Mouse (Mus musculus) heart, embryonic 14.5 days (tissue): ENCODE data around the gene Neil3. TPM values are rescaled to one million over a fixed set of nuclear protein-coding genes. Genes with fewer than 3 reads are reported as not detected.
A peak's percentile ranks its signal among the peaks of the same experiment; 100 is the strongest.

Source experiments
- ATAC-seq: fragments of 200-750 bp; cut with Nextera tagmentation; 2 replicates; pipeline ENCODE4 v1.8.0; 2017; ENCODE audit warnings: low read depth, moderate TSS enrichment; ENCODE audit not compliant: insufficient number of reproducible peaks, insufficient read depth, low FRiP score
- H3K27ac ChIP-seq, 2 experiments: fragments of 200-500 bp in 1 of 2; fragments of 300-500 bp in 1 of 2; sonication (generic) in 1 of 2; replicated peaks in 1 of 2; 2 replicates each; pipeline ENCODE4 v1.5.1; 2012 to 2014; ENCODE audit warnings: low read depth in 2 of 2, low read length in 2 of 2, control low read depth in 1 of 2, mild to moderate bottlenecking in 1 of 2, mixed read lengths in 1 of 2; ENCODE audit not compliant: control insufficient read depth in 1 of 2, insufficient read depth in 1 of 2
- H3K27me3 ChIP-seq: fragments of 300-500 bp; sonication (generic); 2 replicates; pipeline ENCODE4 v1.6.1; 2014; ENCODE audit warnings: mild to moderate bottlenecking, low read length, control low read depth; ENCODE audit not compliant: control insufficient read depth, insufficient read depth
- H3K36me3 ChIP-seq: fragments of 300-500 bp; sonication (generic); 2 replicates; pipeline ENCODE4 v1.6.1; 2014; ENCODE audit warnings: mild to moderate bottlenecking, control low read depth, low read length, mixed read lengths; ENCODE audit not compliant: control insufficient read depth, insufficient read depth
- H3K4me1 ChIP-seq, 2 experiments: fragments of 200-500 bp in 1 of 2; fragments of 300-500 bp in 1 of 2; sonication (generic) in 1 of 2; 2 replicates each; pipeline ENCODE4 v1.6.1; 2012 to 2014; ENCODE audit warnings: low read length in 2 of 2, control low read depth in 1 of 2, mixed read lengths in 1 of 2; ENCODE audit not compliant: control insufficient read depth in 2 of 2, insufficient read depth in 2 of 2
- H3K4me2 ChIP-seq: fragments of 300-500 bp; sonication (generic); 2 replicates; pipeline ENCODE4 v1.6.1; 2014; ENCODE audit warnings: mild to moderate bottlenecking, low read length
- H3K4me3 ChIP-seq, 2 experiments: fragments of 200-500 bp in 1 of 2; fragments of 300-500 bp in 1 of 2; sonication (generic) in 1 of 2; 2 replicates each; pipeline ENCODE4 v1.5.1; 2012 to 2014; ENCODE audit warnings: low read length in 2 of 2, mild to moderate bottlenecking in 2 of 2, control low read depth in 1 of 2, low read depth in 1 of 2, moderate library complexity in 1 of 2; ENCODE audit not compliant: control insufficient read depth in 1 of 2, insufficient read depth in 1 of 2
- H3K9ac ChIP-seq: fragments of 300-500 bp; sonication (generic); 2 replicates; pipeline ENCODE4 v1.6.1; 2014; ENCODE audit warnings: mild to moderate bottlenecking, low read length
- H3K9me3 ChIP-seq: fragments of 300-500 bp; sonication (generic); 2 replicates; pipeline ENCODE4 v1.6.1; 2016; ENCODE audit warnings: low read length, control low read depth; ENCODE audit not compliant: control insufficient read depth
- WGBS: fragments of 180-500 bp; shearing (Covaris S2); extraction: QIAGEN DNeasy Blood & Tissue Kit; methylation state at CpG from one replicate; pipeline ENCODE4 v1.1.7; 2014; 5-methylcytosine and 5-hydroxymethylcytosine counted together
- polyA plus RNA-seq: library from polyadenylated mRNA; unstranded; fragments of >200 nt; fragmentation: Nextera tagmentation; extraction: Ambion mirVana; gene quantifications from 2 replicates; pipeline ENCODE4 v1.2.1, GENCODE M21; 2014

Gene Neil3
- 18.7 and 19.8 TPM in 2 replicates for polyA plus RNA-seq

GRCm38 (mm10) chr8:53638495-53639171, at the start of gene Neil3:
Gene Neil3, minus strand, starts transcription at chr8:53639065.
- WGBS: 1% methylated on average over 26 of the region's 26 CpGs
- H3K27me3 ChIP-seq: no peaks in the 10 kb centered on the region
- peak within 1 kb of the TSS; percentile 78 for H3K9ac ChIP-seq
- ATAC-seq: peak; percentile 98
- H3K4me3 ChIP-seq: peak within 1 kb of the TSS; percentile 62 to 73
- H3K27ac ChIP-seq: peak within 1 kb of the TSS in 1 of 2 experiments; percentile 38; a peak in 1 of 4 replicates
- H3K4me1 ChIP-seq: peaks cover 0 to 14% of the 10 kb centered on the region in 2 experiments; a peak in 2 of 4 replicates
- H3K4me2 ChIP-seq: peak within 1 kb of the TSS; percentile 80
- no peaks in the 10 kb centered on the region for H3K9me3 ChIP-seq
- no peaks in the 10 kb centered on the region for H3K36me3 ChIP-seq

GRCm38 (mm10) chr8:53680846-53681245, 42.0 kb upstream of the Neil3 start:
- Histone ChIP-seq H3K27me3 (no peaks in the 10 kb centered on the region), H3K9me3 (0 out of 2 replicates have a peak, but pooled peaks cover 3% of the 10 kb centered on the region), H3K4me2 (no peak overlapping the region), H3K36me3 (no peaks in the 10 kb centered on the region), H3K4me1 (no peaks in the 10 kb centered on the region), H3K27ac (no peak overlapping the region), H3K9ac (no peak overlapping the region), H3K4me3 (no peak overlapping the region)
- ATAC-seq: no peak
- 28% methylated on average over 12 of the region's 12 CpGs for WGBS

DNA sequence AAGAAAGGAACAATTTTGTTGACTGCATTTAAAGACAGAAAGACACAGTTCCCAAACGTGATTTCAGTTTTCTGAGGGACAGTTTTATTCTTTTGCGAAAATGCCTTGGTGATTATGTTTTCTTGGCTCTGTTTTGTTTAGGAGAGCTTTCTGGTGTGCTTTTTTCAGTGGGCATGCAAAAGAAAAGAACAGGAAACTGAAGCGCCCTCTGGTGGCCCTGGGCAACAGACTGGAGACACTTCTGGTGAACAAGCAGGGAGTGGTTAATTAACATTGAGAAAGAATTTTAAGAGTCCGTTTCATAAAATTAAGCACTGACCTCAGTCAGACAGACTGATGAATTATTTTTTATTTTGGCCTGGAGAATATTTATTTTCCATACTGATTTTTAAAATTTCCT, 25.1 kb upstream of the Neil3 start:
- Histone ChIP-seq H3K4me1 (no peaks in the 10 kb centered on the region), H3K9me3 (no peaks in the 10 kb centered on the region), H3K4me2 (no peak overlapping the region), H3K27ac (no peak overlapping the region), H3K9ac (no peak overlapping the region), H3K27me3 (no peaks in the 10 kb centered on the region), H3K4me3 (no peak overlapping the region), H3K36me3 (no peaks in the 10 kb centered on the region)
- 29% methylated on average over 4 of the region's 4 CpGs for WGBS
- no peak for ATAC-seq

DNA sequence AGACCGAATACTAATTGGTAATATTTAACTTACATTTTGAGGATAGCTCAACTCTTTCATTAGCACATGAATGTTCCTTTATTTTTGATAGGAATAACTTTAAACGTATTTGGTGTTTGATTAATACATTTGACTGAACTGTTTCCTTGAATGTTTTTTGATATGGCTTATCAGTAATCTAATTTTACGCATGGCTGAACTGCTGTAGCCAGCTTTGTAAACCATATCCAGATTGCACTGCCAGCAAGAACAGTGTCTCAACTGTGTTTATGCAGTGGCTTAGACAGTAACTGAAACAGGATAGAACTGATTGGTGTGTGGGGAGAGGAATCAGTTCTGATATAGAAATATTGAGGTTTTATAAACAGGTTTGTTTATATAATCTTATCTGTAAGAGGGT, 22.6 kb upstream of the Neil3 start:
- no peak for ATAC-seq
- Histone ChIP-seq H3K9me3 (no peaks in the 10 kb centered on the region), H3K4me3 (no peak overlapping the region), H3K4me1 (no peaks in the 10 kb centered on the region), H3K27me3 (no peaks in the 10 kb centered on the region), H3K27ac (no peak overlapping the region), H3K4me2 (no peak overlapping the region), H3K36me3 (no peaks in the 10 kb centered on the region), H3K9ac (no peak overlapping the region)
- 65% methylated on average over 3 of the region's 3 CpGs for WGBS

DNA sequence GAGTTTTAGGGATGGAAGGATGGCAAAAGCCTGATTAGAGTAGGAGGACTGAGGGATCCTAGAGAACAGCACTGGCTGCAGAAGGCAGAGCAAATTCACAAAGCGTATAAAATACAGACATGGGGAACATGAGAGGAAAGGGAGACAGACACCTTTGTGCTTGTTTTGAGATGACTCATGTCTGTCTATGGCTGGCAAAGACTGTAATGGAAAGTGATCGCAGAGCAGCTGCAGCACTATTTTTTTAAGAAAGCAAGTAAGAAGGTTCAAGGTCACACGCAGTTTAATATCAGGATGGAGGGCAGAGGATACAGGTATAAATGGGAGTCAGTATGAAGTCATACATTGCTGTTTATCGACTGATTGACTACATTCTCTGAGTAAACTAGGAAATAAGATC, 8.2 kb downstream of the Neil3 start:
- Histone ChIP-seq H3K36me3 (no peaks in the 10 kb centered on the region), H3K4me3 (no peak overlapping the region), H3K4me1 (no peaks in the 10 kb centered on the region), H3K9me3 (no peaks in the 10 kb centered on the region), H3K27me3 (no peaks in the 10 kb centered on the region), H3K9ac (no peak overlapping the region), H3K4me2 (no peak overlapping the region), H3K27ac (no peak overlapping the region)
- no peak for ATAC-seq
- 72% methylated on average over 4 of the region's 4 CpGs for WGBS

DNA sequence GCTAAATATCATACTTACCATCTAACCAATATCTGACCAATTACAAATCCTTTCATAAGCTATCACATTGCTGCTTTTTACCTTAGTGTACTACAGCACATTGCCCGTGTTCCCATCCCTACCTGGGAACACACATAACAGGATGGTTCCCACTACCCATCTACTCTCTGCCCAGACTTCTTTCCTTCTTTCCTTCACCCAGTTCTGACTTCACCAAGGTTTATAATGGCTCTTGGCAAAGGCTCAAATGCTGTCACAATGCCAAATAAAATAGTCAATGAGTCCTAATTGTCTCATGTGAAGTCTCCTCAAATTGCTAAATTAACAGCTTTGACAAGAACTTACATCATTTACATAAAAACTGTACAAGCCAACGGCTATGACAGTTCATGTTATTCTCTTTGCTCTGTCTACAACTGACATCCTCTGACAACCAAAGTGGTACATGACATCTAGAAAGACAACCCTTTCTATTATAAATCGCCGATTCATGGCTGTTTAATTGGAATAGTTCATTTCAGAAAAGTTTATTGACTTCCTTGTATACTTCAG, 9.9 kb downstream of the Neil3 start:
- H3K4me3 ChIP-seq: no peak overlapping the region
- no peak overlapping the region for H3K9ac ChIP-seq
- H3K27ac ChIP-seq: no peak overlapping the region
- no peaks in the 10 kb centered on the region for H3K9me3 ChIP-seq
- H3K4me2 ChIP-seq: no peak overlapping the region
- 88% methylated on average over 4 of the region's 4 CpGs for WGBS
- ATAC-seq: no peak
- H3K27me3 ChIP-seq: no peaks in the 10 kb centered on the region
- no peaks in the 10 kb centered on the region for H3K4me1 ChIP-seq
- no peaks in the 10 kb centered on the region for H3K36me3 ChIP-seq

DNA sequence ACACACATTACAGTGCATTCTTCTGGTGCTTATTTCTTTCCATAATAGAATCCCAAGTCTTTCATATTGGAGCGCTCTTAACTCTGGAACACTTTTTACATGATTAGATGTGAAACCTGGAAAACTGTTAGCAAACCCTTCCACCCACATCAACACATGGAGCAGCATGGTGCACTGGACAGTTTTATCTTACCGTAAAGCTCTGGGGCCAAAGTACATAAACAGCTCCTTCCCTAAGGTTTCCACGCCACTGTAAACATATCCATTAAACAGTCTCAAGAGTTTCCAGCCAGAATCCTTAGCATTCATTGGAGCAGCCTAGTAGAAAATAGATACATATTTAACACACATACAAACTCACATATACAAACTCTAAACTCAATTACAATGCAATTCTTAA, 15.4 kb downstream of the Neil3 start:
- Histone ChIP-seq H3K27me3 (no peaks in the 10 kb centered on the region), H3K4me2 (no peak overlapping the region), H3K9ac (no peak overlapping the region), H3K9me3 (no peaks in the 10 kb centered on the region), H3K4me3 (no peak overlapping the region), H3K27ac (no peak overlapping the region), H3K36me3 (no peaks in the 10 kb centered on the region), H3K4me1 (peaks cover 0 to 6% of the 10 kb centered on the region in 2 experiments; a peak in 1 of 4 replicates)
- WGBS: 69% methylated on average over 3 of the region's 3 CpGs
- ATAC-seq: no peak
